Mouse (Mus musculus) urinary bladder, adult 18-20 months (tissue): ENCODE measurements around the gene Ptk7.

Experiments used
- DNase-seq, 2 experiments: peaks; one replicate each; pipeline ENCODE4 v3.0.0; 2022; ENCODE audit warnings: low spot score in 2 of 2, mixed read lengths in 2 of 2

Gene Ptk7

DNA sequence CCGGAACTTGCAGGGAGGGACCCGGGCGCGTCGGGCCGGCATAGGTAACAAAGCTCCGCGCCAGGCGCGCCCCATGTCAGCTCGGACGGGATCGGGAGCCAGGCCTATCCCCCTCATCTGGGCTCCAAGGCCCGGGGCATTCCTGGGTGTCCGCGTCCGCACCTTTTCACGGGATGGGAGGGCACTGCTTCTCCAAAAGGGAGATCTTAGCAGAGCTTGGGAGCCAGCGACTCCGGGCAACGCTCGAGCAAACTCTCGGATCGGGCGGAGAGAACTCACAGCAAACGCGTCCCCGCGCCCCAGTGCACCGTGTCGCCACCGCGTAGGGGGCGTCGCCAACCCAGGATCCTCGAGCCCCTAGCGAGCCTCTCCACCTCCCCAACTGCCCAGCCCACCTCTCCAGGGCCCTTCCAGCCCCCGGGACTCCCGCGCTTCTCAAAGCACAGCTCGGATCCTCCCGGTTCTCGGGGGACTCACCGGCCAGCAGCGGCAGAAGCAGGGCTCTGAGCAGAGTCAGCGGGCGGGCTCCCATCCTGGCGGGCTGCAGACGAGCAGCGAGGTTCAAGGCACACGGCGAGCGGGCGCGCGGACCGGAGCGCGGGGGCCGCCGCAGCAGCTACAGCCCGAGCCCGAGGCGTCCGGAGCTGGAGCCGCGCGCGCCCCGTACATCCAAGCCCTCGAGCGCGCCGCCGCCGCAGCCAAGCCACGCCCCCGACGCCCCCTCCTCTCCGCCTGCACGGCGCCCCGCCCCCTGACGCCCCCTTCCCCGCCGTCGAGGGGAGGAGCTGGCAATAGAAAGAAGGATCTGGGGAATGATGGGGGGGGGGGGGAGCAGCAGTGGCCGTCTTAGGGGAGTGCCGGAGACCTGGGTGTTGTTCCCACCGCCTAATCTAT, at the start of gene Ptk7:
TSS of gene Ptk7 (minus strand) at position 714 of the 894 bp plus-strand sequence.
- peak; percentile 48 to 76 for DNase-seq

DNA sequence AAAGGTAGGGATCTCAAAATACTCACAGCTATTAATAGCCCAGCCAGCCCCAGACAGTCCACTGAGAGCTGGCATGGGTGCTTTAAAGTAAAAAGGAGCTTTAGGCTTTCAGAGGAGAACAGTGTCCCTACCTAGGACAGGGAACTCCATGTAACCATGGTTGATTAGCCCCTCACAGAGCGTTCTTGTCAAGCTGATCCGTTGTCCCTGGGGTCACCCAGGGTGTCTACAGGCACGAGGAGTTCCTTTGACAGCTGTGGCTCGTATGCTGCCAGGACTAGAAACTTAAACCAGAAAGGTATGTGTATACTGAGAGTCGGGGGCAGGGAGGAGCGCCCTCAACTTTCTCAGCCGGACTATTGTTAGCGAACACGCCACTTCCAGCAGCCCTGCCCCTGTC, 49.6 kb upstream of the Ptk7 start:
- DNase-seq = no peak

DNA sequence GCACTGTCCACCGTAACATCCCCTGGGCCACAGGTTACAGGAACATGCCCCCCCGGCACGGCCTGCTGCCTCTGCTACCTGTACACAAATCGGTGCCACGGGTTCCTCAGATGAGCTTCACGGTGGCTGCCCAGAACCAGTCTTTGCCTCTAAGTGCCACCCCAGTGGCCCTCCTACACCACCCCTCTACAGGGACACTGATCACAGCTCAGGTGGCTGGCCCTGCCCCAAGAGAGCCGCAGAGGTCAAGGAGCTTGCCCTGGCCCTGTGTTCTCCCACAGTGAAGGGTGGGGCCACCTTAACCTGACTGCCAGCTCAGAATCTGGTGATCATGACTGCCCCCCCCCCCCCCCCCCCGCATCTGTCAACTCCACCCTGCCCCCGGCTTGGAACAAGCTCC, 49.1 kb upstream of the Ptk7 start, which contains the start of gene Mea1:
TSS of gene Mea1 (plus strand) at position 378 of the 400 bp plus-strand sequence.
- no peak for DNase-seq

DNA sequence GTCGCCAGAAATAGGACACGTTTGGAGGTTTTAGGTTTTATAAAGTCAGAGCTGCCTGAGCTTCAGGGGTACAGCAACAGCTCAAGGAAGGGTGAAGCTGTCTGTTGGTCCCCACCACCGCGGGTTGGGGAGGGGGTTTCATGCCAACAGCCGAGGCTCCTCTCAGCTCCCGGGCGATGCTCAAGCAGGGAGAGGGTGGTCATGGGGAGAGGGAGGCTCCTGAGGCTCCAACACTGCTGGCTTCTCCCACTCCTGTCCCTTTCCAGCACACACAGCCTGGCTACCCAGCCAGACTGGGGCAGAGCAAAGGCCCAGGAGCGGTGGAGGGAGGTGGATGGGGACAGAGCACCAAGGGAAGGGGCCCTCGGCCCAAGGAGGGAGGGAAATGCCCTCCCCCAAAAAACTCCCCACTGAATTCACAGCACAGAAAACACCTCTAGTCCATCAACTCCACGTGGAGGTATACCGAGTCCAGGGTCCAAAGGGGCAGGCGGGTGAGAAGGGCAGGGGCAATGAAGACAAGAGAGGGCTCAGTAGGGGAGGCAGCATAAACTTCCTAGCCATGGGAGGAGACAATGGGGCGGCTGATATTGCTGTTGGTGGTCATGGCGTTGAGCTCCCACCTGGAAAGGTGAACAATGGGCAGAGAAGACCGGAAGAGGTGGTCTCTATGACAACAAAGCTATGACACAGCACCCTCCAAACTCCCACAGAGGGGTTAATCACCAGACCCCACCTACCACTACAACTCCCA, 45.4 kb upstream of the Ptk7 start:
- DNase-seq = no peak

DNA sequence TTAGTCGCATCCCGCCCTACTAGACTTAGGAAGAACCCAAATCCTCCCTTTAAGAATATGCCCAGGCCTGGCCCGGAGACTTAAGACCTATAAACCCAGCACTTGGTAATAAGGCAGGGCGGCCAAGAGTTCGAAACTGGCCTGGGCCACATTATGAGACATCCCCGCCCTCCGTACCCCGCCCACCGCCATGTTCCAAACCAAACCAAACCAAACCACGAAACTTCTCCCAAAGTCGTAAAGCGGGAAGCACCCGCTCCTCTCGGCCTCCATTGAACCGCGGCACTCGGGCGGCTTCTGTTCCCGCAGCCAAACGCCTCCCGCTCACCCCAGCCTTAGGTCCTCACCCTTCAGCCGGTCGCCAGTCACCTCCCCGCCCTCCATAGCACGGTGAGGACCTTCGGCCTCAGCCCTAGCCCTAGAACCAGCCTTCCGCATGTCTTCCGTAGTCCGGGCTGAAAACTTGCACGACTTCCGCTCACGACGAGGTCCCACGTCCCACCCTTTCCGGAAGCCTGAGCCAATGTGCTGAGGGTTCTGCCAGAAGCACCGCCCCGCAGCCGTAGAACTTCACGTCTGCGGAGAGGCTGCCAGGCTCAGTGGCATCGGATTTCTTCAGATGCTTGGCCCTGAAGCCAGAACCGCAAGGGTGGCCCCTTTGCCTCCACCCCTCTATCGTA, 44.7 kb upstream of the Ptk7 start, which contains the start of gene Rrp36:
TSS of gene Rrp36 (minus strand) at position 503 of the 680 bp plus-strand sequence.
- peak; percentile 76 to 89 for DNase-seq

DNA sequence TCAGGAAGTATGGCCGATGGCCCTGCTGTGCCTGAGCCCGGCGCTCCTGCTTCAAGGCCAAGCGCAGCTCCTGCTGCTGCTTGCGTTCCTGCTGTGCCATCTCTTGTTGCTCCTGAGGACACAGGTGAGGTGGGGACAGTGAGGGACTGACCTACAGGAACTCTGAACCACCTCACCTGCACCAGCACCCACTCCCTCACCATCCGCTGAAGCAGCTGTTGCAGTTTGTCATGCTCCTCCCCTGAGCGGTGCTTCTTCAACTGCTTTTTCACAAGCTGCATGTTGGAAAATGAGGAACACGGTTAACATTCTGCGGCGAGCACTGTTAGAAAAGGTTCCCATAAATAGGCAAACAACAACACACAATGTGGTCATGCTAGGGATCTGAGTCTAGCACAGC, 40.6 kb upstream of the Ptk7 start:
- no peak for DNase-seq

DNA sequence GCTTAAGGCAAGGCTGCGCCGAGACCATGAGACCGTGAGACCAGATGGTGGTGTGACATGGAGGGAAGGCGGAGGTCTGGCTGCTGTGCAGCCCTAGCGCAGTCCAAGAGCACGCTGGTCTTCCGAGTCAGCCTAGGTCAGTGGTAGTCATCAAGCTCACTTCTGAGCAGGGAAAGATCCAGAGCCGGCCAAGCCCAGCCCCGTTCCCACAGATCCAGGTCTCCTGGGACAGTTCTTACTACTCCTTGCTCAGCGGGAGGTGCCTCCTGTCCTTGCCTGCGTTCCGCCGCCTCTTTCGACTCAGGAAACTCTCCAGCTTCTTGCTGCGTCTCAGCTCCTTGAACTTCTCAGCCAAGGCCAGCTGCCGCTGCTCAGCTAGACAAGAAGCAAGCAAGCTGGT, 38.4 kb upstream of the Ptk7 start:
- no peak for DNase-seq

DNA sequence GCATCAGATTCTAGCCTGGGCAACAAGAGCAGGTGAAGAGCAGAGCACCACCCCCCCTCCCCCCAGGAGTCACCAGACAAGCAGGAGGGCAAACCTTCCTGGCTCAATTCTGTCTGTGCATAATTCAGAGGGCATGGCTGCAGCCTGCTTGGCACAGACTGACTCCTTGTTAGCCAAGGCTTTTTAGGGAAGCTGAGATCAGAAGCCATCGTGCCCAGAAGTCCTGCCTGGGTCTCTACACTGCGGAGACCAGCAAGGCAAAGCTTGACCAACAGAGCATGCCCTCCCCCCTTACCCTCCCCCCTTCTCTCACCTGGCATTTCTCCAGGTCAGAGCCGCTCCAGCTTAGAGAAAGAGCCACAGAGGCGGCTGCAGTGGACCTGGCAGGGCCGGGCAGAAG, 33.4 kb upstream of the Ptk7 start:
- DNase-seq = no peak

DNA sequence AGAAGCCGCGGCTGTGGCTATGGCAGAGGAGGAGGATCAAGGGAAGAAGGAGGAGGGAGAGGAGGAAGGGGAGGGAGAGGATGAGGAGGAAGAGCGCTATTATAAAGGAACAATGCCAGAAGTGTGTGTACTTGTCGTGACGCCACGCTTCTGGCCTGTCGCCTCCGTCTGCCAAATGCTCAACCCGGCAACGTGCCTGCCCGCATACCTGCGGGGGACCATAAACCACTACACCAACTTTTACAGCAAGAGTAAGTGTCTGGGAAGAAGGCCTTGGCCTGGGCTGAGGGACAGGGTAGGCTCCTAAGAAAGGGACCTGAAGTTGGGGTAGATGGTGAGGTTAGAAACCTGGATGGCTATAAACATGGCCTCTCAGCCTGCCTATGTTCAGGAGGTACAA, 32.7 kb upstream of the Ptk7 start:
- DNase-seq = no peak

DNA sequence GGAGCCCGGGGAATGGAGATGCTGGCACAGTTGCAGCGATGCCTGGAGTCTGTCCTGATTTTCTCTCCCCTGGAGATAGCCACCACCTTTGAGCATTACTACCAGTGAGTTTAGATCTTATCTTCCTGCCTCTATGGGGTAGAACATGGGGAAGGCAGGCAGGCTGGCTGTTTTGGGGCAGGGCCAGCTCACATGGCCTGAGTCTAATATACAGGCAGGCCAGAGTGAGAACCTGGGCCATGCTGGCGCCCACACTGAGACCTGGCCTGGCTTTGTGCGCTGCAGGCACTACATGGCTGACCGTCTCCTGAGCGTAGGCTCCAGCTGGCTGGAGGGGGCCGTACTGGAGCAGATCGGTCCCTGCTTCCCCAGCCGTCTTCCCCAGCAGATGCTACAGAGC, 32.0 kb upstream of the Ptk7 start:
- DNase-seq = no peak

DNA sequence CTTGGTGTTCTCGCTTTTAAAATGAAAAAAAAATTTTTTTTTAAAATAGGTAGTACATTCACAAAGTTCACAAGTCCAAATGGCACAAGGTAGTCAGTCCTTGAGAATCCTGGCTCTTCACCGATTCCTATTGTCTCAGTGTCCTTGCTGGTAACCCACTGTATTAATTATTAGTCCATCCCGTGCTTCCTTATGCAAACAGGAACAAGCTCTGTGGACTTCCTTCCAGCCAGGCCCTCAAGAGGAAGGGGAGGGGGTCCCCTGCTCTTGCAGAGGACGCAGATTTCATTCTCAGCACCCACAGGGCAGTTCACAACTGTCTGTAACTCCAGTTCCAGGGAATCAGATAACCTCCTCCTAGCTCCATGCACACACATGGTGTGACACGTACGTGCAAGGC, 26.8 kb upstream of the Ptk7 start:
- no peak for DNase-seq

DNA sequence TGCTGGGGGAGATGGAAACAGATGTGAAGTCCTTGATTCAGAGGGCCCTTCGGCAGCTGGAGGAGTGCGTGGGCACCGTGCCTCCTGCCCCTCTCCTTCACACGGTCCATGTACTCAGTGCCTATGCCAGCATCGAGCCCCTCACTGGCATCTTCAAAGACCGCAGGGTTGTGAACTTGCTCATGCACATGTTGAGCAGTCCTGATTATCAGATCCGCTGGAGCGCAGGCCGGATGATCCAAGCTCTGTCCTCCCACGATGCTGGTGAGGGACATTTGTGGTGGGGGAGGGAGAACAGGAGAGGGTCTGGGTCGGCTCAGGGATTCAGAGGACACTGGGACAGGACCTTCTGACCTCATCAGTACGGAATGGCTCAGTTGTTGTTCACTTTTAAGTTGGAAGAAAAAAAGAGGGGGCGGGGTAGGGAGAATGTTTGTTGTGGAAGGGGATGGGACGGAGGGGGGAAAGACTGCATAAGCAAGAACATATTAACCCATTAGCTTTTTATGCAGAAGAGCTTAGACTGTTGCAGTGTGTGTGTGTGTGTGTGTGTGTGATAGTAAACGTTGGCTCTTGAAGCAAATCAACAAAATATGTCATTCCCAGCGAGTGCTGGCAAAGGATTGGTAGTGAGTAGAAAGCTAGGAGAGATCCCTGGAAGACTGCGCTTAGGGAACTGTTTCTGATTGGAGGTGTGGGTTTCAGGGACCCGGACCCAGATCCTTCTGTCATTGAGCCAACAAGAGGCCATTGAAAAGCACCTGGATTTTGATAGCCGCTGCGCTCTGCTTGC, 22.6 kb upstream of the Ptk7 start:
- DNase-seq = no peak

DNA sequence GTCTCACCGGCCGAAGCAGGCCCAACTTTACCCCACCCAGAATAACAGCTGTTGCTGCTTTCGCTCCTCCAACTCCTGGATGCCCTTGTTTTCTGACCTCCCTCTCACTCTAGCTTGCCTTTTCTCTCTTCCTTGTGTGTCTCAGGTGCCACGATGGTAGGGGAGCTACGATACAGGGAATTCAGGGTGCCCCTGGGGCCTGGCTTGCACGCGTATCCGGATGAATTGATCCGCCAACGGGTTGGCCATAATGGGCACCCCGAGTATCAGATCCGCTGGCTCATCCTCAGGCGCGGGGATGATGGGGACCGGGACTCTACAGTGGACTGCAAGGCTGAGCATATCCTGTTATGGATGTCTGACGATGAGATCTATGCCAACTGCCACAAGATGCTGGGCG, 22.0 kb upstream of the Ptk7 start:
- DNase-seq = peak in 1 of 2 experiments; percentile 9

DNA sequence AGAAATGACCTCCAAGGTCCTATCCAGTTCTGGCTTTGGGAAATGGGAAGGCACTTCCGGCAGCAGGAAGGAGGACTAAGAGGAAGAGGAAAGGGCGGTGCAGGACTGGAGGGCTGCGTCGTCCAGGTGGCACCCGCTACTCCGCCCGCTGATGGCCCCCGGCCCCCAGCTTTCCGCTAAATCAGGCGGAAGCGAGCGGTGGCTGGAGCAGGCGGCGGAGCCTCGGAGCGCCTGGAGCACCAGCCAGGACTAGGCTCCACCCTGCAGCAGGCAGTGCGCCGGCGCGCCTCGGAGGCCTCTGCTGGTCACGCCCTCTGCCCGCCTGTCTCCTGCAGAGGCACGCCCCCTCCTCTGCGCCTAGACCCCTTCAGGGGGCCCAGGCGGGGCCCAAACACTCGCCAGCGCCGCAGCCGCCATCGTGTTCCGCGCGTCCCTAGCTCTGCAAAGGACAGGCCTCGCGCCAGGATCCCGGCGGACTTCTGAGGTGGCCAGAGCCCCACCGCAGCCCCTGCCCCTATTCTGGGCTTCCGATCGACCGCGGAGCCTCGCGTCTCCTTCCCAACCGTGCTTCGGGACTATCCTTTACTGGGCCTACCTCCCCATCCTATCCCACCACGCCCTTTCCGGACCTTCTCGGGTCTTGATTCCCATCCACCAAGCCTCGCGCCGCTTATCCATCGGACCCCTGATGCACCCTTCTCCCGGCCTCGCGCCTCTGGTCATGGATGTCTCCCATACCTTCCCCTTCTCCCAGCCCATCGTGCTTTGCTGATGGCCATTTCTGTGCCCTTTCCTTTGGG, 21.1 kb upstream of the Ptk7 start, which contains the start of gene Cul7:
TSS of gene Cul7 (plus strand) at position 106 of the 800 bp plus-strand sequence.
- peak; percentile 87 to 88 for DNase-seq

DNA sequence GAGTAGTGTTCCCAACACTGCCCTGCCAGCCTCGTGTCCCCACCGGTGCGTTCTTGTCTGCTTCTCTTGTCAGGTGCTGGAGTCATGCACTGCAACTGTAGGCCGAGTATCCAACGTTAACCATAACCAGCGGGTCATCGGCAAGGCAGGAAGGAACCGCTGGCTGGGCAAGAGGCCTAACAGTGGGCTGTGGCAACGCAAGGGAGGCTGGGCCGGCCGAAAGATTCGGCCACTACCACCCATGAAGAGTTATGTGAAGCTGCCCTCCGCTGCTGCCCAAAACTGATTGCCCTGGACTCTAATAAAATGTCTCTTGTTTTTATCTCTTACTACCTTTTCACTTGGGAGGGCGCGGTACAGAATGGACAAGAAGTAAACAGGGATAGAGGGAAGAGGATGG, 20.5 kb upstream of the Ptk7 start:
- no peak for DNase-seq

DNA sequence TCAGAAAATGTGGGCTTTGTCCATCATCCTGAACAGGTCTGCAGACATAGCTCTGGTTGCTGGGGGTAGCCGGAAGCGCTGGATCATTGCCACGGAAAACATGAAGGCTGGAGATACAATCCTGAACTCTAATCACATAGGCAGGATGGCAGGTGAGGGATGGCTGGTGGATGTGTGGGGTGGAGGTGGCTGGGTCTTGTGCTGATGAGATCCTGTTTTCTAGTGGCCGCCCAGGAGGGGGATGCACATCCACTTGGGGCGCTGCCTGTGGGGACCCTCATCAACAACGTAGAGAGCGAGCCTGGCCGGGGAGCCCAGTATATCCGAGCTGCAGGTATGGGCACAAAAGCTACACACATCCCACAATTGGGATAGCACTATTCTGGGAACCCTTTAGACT, 19.1 kb upstream of the Ptk7 start:
- DNase-seq = no peak

DNA sequence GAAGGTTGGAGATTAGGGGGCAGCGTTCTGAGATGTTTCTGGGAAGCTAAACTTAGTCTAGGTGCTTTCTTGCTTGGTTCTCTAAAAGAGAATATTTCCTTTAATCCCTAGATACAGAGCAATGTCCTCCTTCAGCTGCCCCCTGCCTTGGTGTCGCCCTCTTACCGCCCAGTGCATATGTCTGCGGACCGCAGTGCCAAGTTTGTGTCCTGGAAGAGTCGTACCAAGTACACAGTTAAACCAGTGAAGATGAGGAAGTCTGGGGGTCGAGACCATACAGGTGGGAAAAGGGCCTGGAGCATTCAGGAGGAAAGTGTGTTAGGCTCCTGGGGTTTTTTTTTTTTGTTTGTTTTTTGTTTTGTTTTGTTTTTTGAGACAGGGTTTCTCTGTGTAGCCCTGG, 18.0 kb upstream of the Ptk7 start:
- no peak for DNase-seq

DNA sequence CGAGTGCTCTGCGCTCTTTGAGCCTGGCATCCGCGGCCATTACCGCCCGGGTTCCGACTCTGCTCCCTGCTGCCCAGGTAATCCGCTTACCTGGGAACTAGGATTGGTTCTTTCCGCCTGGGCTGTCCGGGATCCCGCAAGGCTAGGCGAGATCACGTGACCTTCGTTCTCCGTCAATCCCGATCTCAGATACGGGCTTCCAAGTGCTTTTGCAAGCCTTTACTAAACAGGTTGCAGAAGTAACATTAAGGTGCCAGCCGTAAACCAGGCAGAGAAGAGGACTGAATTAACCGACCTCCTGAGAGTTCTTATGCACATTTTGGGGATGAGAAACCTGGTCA, 17.0 kb upstream of the Ptk7 start:
- DNase-seq = no peak

DNA sequence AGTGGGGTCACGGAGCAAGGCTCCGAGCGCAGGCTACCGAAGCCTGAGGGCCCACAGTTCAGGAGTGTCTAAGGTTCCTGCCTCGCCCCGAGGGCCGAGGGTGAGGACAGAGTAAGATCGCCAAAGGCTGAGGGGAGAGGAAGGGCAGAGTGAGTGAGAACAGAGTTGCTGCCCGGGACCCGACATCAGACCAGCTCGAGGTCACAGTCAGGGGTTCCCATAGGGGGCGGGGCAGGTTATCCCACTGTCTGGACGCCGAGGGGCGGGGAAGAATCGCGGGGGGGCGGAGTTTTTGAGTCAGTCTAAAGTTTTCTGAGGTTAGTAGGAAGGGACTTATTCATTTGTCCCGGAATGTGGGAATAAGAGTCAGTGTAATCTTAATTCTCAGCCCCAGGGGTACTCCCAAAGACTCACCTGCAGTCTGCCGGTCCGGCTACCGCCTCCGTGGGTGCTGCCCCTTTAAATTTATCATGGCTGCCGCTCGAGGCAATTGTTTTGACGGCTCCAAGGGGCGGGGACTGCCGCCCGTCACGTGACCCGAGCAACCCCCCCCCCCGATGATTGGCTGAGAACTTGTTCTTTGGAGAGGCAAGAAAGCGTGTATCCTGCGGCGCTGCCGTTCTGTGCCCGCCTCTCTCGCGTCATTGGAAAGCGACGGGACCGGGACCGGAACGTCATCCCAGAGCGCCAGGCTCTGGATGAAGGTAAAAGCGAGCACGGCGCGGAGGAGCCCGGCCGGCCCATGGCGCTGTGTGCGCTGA, 16.4 kb upstream of the Ptk7 start, which contains the start of the genes Klc4 and Mrpl2:
TSS of gene Klc4 (minus strand) at position 462 of the 761 bp plus-strand sequence.
TSS of gene Mrpl2 (plus strand) at position 669 of the 761 bp plus-strand sequence.
- DNase-seq = peak; percentile 97 to 99
